ENCODE assay signal across 10 mouse cellular contexts in genomic region chr8:83971661-83972060, GRCm38 (mm10). TPM values are rescaled to one million over a fixed set of nuclear protein-coding genes. Genes with fewer than 3 reads are reported as not detected.
DNase-seq lines count a peak whose midpoint lies in the region; ATAC-seq lines count a peak whose summit lies in the region.
"Had no signal": no experiment of that assay in that cellular context is flagged by ENCODE, and none has a peak within 500 bp of the region (broad histone marks: within the 10 kb centered on the region; RNA-seq: fewer than 3 reads in every experiment).

No protein-coding gene starts in this region.

- peaks cover 14% of the 10 kb centered on the region; the same call in 1 of the 2 replicates for H3K36me3 ChIP-seq in heart, embryonic 15.5 days
- H3K36me3 ChIP-seq in embryonic facial prominence, embryonic 10.5 days (replicated peaks) = peaks cover 45% of the 10 kb centered on the region
- no peaks in the 10 kb centered on the region for H3K36me3 ChIP-seq in hindbrain, embryonic 16.5 days (ENCODE audit: control insufficient read depth, insufficient read depth, low read length)
- no peaks in the 10 kb centered on the region for H3K36me3 ChIP-seq in midbrain, embryonic 15.5 days (replicated peaks)

- no peaks in the 10 kb centered on the region for H3K9me3 ChIP-seq in heart, embryonic 15.5 days (replicated peaks)
- H3K9me3 ChIP-seq in embryonic facial prominence, embryonic 10.5 days = no peaks in the 10 kb centered on the region
- no peaks in the 10 kb centered on the region for H3K9me3 ChIP-seq in hindbrain, embryonic 16.5 days (ENCODE audit: control insufficient read depth, low read length)
- H3K9me3 ChIP-seq in midbrain, embryonic 15.5 days = no peaks in the 10 kb centered on the region

- H3K9ac ChIP-seq in heart, embryonic 15.5 days = peak overlapping the region; percentile 75; the same call in 1 of the 2 replicates
- peak overlapping the region; percentile 88 for H3K9ac ChIP-seq in hindbrain, embryonic 16.5 days (ENCODE audit: low read depth, low read length)
- H3K9ac ChIP-seq in midbrain, embryonic 15.5 days = peak overlapping the region; percentile 79; the same call in 1 of the 2 replicates

- ATAC-seq in heart, embryonic 15.5 days (replicated peaks; ENCODE audit: insufficient number of reproducible peaks, insufficient read depth, low FRiP score, low read depth) = no peak
- no peak for ATAC-seq in hindbrain, embryonic 16.5 days
- no peak for ATAC-seq in midbrain, embryonic 15.5 days (replicated peaks)

- peak overlapping the region; percentile 88 for H3K4me2 ChIP-seq in heart, embryonic 15.5 days
- peak overlapping the region; percentile 76 for H3K4me2 ChIP-seq in hindbrain, embryonic 16.5 days (ENCODE audit: low read length)
- H3K4me2 ChIP-seq in midbrain, embryonic 15.5 days = peak overlapping the region; percentile 70

- H3K27ac ChIP-seq in heart, embryonic 15.5 days = peak overlapping the region; percentile 84; the same call in 1 of the 2 replicates
- peak overlapping the region; percentile 19; the same call in 1 of the 2 replicates for H3K27ac ChIP-seq in embryonic facial prominence, embryonic 10.5 days (replicated peaks)
- no peak overlapping the region; the same call in 1 of the 2 replicates for H3K27ac ChIP-seq in hindbrain, embryonic 16.5 days (ENCODE audit: low read depth, low read length)
- H3K27ac ChIP-seq in midbrain, embryonic 15.5 days = peak overlapping the region; percentile 89; the same call in 1 of the 2 replicates

- intact Hi-C loops in heart, postnatal 25 days (cut with DNase I) = no loop called here

- WGBS in heart, embryonic 15.5 days = 81% methylated on average over 6 of the region's 6 CpGs
- 74% methylated on average over 6 of the region's 6 CpGs for WGBS in embryonic facial prominence, embryonic 10.5 days
- 76% methylated on average over 6 of the region's 6 CpGs for WGBS in hindbrain, embryonic 16.5 days
- WGBS in midbrain, embryonic 15.5 days = 67% methylated on average over 6 of the region's 6 CpGs

- peak overlapping the region; percentile 96 for H3K4me3 ChIP-seq in heart, embryonic 15.5 days
- H3K4me3 ChIP-seq in embryonic facial prominence, embryonic 10.5 days = peak overlapping the region; percentile 87
- H3K4me3 ChIP-seq in hindbrain, embryonic 16.5 days (ENCODE audit: low read length) = peak overlapping the region; percentile 93
- peak overlapping the region; percentile 96 for H3K4me3 ChIP-seq in midbrain, embryonic 15.5 days

- H3K27me3 ChIP-seq in heart, embryonic 15.5 days = no peaks in the 10 kb centered on the region
- H3K27me3 ChIP-seq in embryonic facial prominence, embryonic 10.5 days (replicated peaks; ENCODE audit: low read depth, poor library complexity, severe bottlenecking) = no peaks in the 10 kb centered on the region
- H3K27me3 ChIP-seq in hindbrain, embryonic 16.5 days (replicated peaks; ENCODE audit: control insufficient read depth, insufficient read depth, low read length) = no peaks in the 10 kb centered on the region
- H3K27me3 ChIP-seq in midbrain, embryonic 15.5 days (replicated peaks) = no peaks in the 10 kb centered on the region

- peaks cover 34% of the 10 kb centered on the region for H3K4me1 ChIP-seq in heart, embryonic 15.5 days (replicated peaks)
- peaks cover 33% of the 10 kb centered on the region for H3K4me1 ChIP-seq in embryonic facial prominence, embryonic 10.5 days
- H3K4me1 ChIP-seq in hindbrain, embryonic 16.5 days (ENCODE audit: control insufficient read depth, insufficient read depth, low read depth, low read length) = peaks cover 17% of the 10 kb centered on the region
- peaks cover 26% of the 10 kb centered on the region for H3K4me1 ChIP-seq in midbrain, embryonic 15.5 days

- no peak for DNase-seq in heart, postnatal 25 days (ENCODE audit: low spot score)
- no peak for DNase-seq in embryonic facial prominence, embryonic 10.5 days (ENCODE audit: low spot score)
- no peak for DNase-seq in adrenal gland, postnatal 14 days
- no peak for DNase-seq in layer of hippocampus, adult 11-12 months (ENCODE audit: low spot score)
- DNase-seq in urinary bladder, adult 2 months (ENCODE audit: low spot score) = no peak
- DNase-seq: lung, adult 2 months; thymus, postnatal 25 days had no signal

RNA-seq across cellular contexts. Expression of gene Prkaca, which starts 1.1 kb away (rescaled TPM):
- polyA plus RNA-seq in heart, embryonic 15.5 days (2015; fragmentation: Nextera tagmentation; extraction: Ambion mirVana) = 246 and 260 TPM in 2 replicates
- 100 to 1,000 TPM; 353 to 360 TPM for total RNA-seq in heart, postnatal 25 days (2021)
- 150 and 153 TPM in 2 replicates for polyA plus RNA-seq in embryonic facial prominence, embryonic 10.5 days (2016; fragmentation: Nextera tagmentation; extraction: Ambion mirVana)
- 202 and 254 TPM in 2 replicates for polyA plus RNA-seq in hindbrain, embryonic 16.5 days (2015; fragmentation: Nextera tagmentation; extraction: Ambion mirVana)
- polyA plus RNA-seq in midbrain, embryonic 15.5 days (2015; fragmentation: Nextera tagmentation; extraction: Ambion mirVana) = 228 and 238 TPM in 2 replicates
- total RNA-seq in adrenal gland, postnatal 14 days (2021) = 251 and 300 TPM in 2 replicates
- polyA plus RNA-seq in urinary bladder, adult 2 months (2012; rRNA removed) = 74.4 and 81.2 TPM in 2 replicates

RNA-seq across cellular contexts. Expression of gene Asf1b, which starts 16.4 kb away (rescaled TPM):
- polyA plus RNA-seq in heart, embryonic 15.5 days (2015; fragmentation: Nextera tagmentation; extraction: Ambion mirVana) = 55.8 and 63.3 TPM in 2 replicates
- 1 to 10 TPM; 1.1 to 1.7 TPM for total RNA-seq in heart, postnatal 25 days (2021)
- polyA plus RNA-seq in embryonic facial prominence, embryonic 10.5 days (2016; fragmentation: Nextera tagmentation; extraction: Ambion mirVana) = 95.4 and 105 TPM in 2 replicates
- polyA plus RNA-seq in hindbrain, embryonic 16.5 days (2015; fragmentation: Nextera tagmentation; extraction: Ambion mirVana) = 9.8 and 14.6 TPM in 2 replicates
- polyA plus RNA-seq in midbrain, embryonic 15.5 days (2015; fragmentation: Nextera tagmentation; extraction: Ambion mirVana) = 8.0 and 10.9 TPM in 2 replicates
- 9.7 and 10.7 TPM in 2 replicates for total RNA-seq in adrenal gland, postnatal 14 days (2021)
- polyA plus RNA-seq in urinary bladder, adult 2 months (2012; rRNA removed) = 2.3 and 3.1 TPM in 2 replicates

RNA-seq across cellular contexts. Expression of gene Gm10644, which starts 16.7 kb away (rescaled TPM):
- polyA plus RNA-seq in heart, embryonic 15.5 days (2015; fragmentation: Nextera tagmentation; extraction: Ambion mirVana) = 0.76 and 0.93 TPM in 2 replicates
- total RNA-seq in heart, postnatal 25 days (2021) = under 1 TPM; 0.61 to 0.70 TPM
- polyA plus RNA-seq in embryonic facial prominence, embryonic 10.5 days (2016; fragmentation: Nextera tagmentation; extraction: Ambion mirVana) = 0.54 and 1.0 TPM in 2 replicates
- 0.97 and 0.98 TPM in 2 replicates for polyA plus RNA-seq in hindbrain, embryonic 16.5 days (2015; fragmentation: Nextera tagmentation; extraction: Ambion mirVana)
- 0.93 and 1.00 TPM in 2 replicates for polyA plus RNA-seq in midbrain, embryonic 15.5 days (2015; fragmentation: Nextera tagmentation; extraction: Ambion mirVana)
- total RNA-seq in adrenal gland, postnatal 14 days (2021) = 1.1 and 1.4 TPM in 2 replicates
- polyA plus RNA-seq in urinary bladder, adult 2 months (2012; rRNA removed) = 0.69 and 0.96 TPM in 2 replicates

RNA-seq across cellular contexts. Expression of gene Samd1, which starts 25.8 kb away (rescaled TPM):
- polyA plus RNA-seq in heart, embryonic 15.5 days (2015; fragmentation: Nextera tagmentation; extraction: Ambion mirVana) = 5.6 and 5.9 TPM in 2 replicates
- total RNA-seq in heart, postnatal 25 days (2021) = 10 to 100 TPM; 27.4 to 30.9 TPM
- 12.1 and 12.2 TPM in 2 replicates for polyA plus RNA-seq in embryonic facial prominence, embryonic 10.5 days (2016; fragmentation: Nextera tagmentation; extraction: Ambion mirVana)
- polyA plus RNA-seq in hindbrain, embryonic 16.5 days (2015; fragmentation: Nextera tagmentation; extraction: Ambion mirVana) = 5.9 and 6.2 TPM in 2 replicates
- 7.1 and 7.2 TPM in 2 replicates for polyA plus RNA-seq in midbrain, embryonic 15.5 days (2015; fragmentation: Nextera tagmentation; extraction: Ambion mirVana)
- total RNA-seq in adrenal gland, postnatal 14 days (2021) = 37.0 and 42.5 TPM in 2 replicates
- polyA plus RNA-seq in urinary bladder, adult 2 months (2012; rRNA removed) = 34.5 and 36.0 TPM in 2 replicates

RNA-seq across cellular contexts. Expression of gene 1700067K01Rik, which starts 29.6 kb away (rescaled TPM):
- polyA plus RNA-seq in heart, embryonic 15.5 days (2015; fragmentation: Nextera tagmentation; extraction: Ambion mirVana) = 0.74 and 0.90 TPM in 2 replicates
- under 1 TPM in 1 of 2 experiments, not detected in 1; 0.26 TPM for total RNA-seq in heart, postnatal 25 days (2021)
- 0.60 and 1.0 TPM in 2 replicates for polyA plus RNA-seq in embryonic facial prominence, embryonic 10.5 days (2016; fragmentation: Nextera tagmentation; extraction: Ambion mirVana)
- 0.90 and 0.94 TPM in 2 replicates for polyA plus RNA-seq in hindbrain, embryonic 16.5 days (2015; fragmentation: Nextera tagmentation; extraction: Ambion mirVana)
- polyA plus RNA-seq in midbrain, embryonic 15.5 days (2015; fragmentation: Nextera tagmentation; extraction: Ambion mirVana) = 0.66 and 1.0 TPM in 2 replicates
- total RNA-seq in adrenal gland, postnatal 14 days (2021) = 0.56 and 0.83 TPM in 2 replicates
- 0.18 and 0.19 TPM in 2 replicates for polyA plus RNA-seq in urinary bladder, adult 2 months (2012; rRNA removed)
